Mouse (Mus musculus): Measurements from ENCODE around the gene Vmn1r225.

Vmn1r225 gene

GRCm38 (mm10) chr17:20497858-20498257 is at the start of gene Vmn1r225:
Vmn1r225 (plus strand) TSS chr17:20498158.
- DNase-seq (ENCODE audit: low read depth, low spot score) = no peak

- DNase-seq (ENCODE audit: low read depth, low spot score) = no peak
Measured at GRCm38 (mm10) chr17:20473311-20473710, 24.6 kb upstream of the Vmn1r225 start.

- DNase-seq (ENCODE audit: low read depth, low spot score) = no peak
Measured at GRCm38 (mm10) chr17:20481231-20481630, 16.7 kb upstream of the Vmn1r225 start, which contains the start of gene Vmn2r108. Vmn2r108 (minus strand) TSS chr17:20481331.

- DNase-seq (ENCODE audit: low read depth, low spot score) = peak; percentile 39
Measured at GRCm38 (mm10) chr17:20508247-20508646, 10.3 kb downstream of the Vmn1r225 start.

Measured in ES-CJ7 (cell line).